Mouse (Mus musculus) forebrain, embryonic 16.5 days (tissue): Measurements from ENCODE around the gene Unc45a. TPM values are rescaled to one million over a fixed set of nuclear protein-coding genes. Genes with fewer than 3 reads are reported as not detected.
A peak's percentile ranks its signal among the peaks of the same experiment; 100 is the strongest.

Experiments used
- ATAC-seq: fragments of 200-750 bp; cut with Nextera tagmentation; 2 replicates; pipeline ENCODE4 v1.8.0; 2017; ENCODE audit warnings: mild to moderate bottlenecking, moderate library complexity
- H3K27ac ChIP-seq: fragments of 300-500 bp; sonication (generic); 2 replicates; pipeline ENCODE4 v1.5.1; 2014; ENCODE audit warnings: low read length, control low read depth
- H3K27me3 ChIP-seq: fragments of 300-500 bp; sonication (generic); replicated peaks from 2 replicates; pipeline ENCODE4 v1.6.1; 2014; ENCODE audit warnings: low read length; ENCODE audit not compliant: control insufficient read depth, insufficient read depth
- H3K36me3 ChIP-seq: fragments of 300-500 bp; sonication (generic); 2 replicates; pipeline ENCODE4 v1.6.1; 2014; ENCODE audit not compliant: control insufficient read depth, insufficient read depth
- H3K4me1 ChIP-seq: fragments of 300-500 bp; sonication (generic); replicated peaks from 2 replicates; pipeline ENCODE4 v1.6.1; 2014; ENCODE audit warnings: low read length; ENCODE audit not compliant: control insufficient read depth, insufficient read depth
- H3K4me2 ChIP-seq: fragments of 300-500 bp; sonication (generic); 2 replicates; pipeline ENCODE4 v1.6.1; 2014; ENCODE audit warnings: mild to moderate bottlenecking, low read length, control low read depth
- H3K4me3 ChIP-seq: fragments of 300-500 bp; sonication (generic); replicated peaks from 2 replicates; pipeline ENCODE4 v1.5.1; 2014; ENCODE audit warnings: mild to moderate bottlenecking, low read length, control low read depth
- H3K9ac ChIP-seq: fragments of 300-500 bp; sonication (generic); replicated peaks from 2 replicates; pipeline ENCODE4 v1.6.1; 2014; ENCODE audit warnings: low read depth, low read length, control low read depth
- H3K9me3 ChIP-seq: fragments of 300-500 bp; sonication (generic); 2 replicates; pipeline ENCODE4 v1.6.1; 2016; ENCODE audit warnings: low read length; ENCODE audit not compliant: control insufficient read depth
- WGBS: fragments of 180-500 bp; shearing (Covaris S2); extraction: QIAGEN DNeasy Blood & Tissue Kit; methylation state at CpG from one replicate; pipeline ENCODE4 v1.1.7; 2014; 5-methylcytosine and 5-hydroxymethylcytosine counted together
- polyA plus RNA-seq: library from polyadenylated mRNA; unstranded; fragments of >200 nt; fragmentation: Nextera tagmentation; extraction: Ambion mirVana; gene quantifications from 2 replicates; pipeline ENCODE4 v1.2.1, GENCODE M21; 2015

The Unc45a gene
- polyA plus RNA-seq, 1 experiment from 2014 or later: 56.3 TPM

- H3K27me3 ChIP-seq: no peaks in the 10 kb centered on the region
- peak overlapping the region; percentile 89 for H3K4me3 ChIP-seq
- no peaks in the 10 kb centered on the region for H3K9me3 ChIP-seq
- peaks cover 22% of the 10 kb centered on the region for H3K36me3 ChIP-seq
- peak overlapping the region; percentile 83 for H3K27ac ChIP-seq
- peaks cover 19% of the 10 kb centered on the region for H3K4me1 ChIP-seq
- H3K4me2 ChIP-seq: peak overlapping the region; percentile 78
- WGBS: 40% methylated on average over 4 of the region's 4 CpGs
- no peak for ATAC-seq
- H3K9ac ChIP-seq: peak overlapping the region; percentile 93
Observed at GRCm38 (mm10) chr7:80369967-80370431, 29.2 kb upstream of the Unc45a start.

DNA sequence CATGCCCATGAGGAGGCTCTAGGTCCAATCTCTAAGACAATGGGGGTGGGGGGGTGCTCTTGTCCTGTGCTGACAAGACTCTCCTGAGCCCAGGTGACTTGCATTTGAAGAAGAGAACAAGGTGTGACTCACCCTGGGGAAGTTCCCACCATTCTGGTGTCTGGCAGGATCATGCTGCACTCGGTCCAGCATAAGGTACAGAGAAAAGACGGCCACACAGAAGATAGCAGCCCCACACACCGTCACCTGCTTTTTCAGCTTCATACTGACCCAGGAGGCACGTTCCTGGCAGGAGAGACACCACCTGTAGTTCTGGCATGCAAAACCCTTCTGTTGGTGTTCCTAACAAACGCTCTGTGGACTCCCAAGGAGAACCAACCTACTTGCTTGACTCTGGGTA is 28.7 kb upstream of the Unc45a start:
- WGBS: 70% methylated on average over 5 of the region's 5 CpGs
- Histone ChIP-seq H3K9ac (no peak overlapping the region), H3K4me1 (peaks cover 19% of the 10 kb centered on the region), H3K36me3 (peaks cover 22% of the 10 kb centered on the region), H3K27me3 (no peaks in the 10 kb centered on the region), H3K9me3 (no peaks in the 10 kb centered on the region), H3K27ac (no peak overlapping the region), H3K4me3 (no peak overlapping the region; the same call in 1 of the 2 replicates), H3K4me2 (peak overlapping the region; percentile 78)
- ATAC-seq: no peak

GRCm38 (mm10) chr7:80368635-80369421 is 28.0 kb upstream of the Unc45a start:
- H3K4me3 ChIP-seq: no peak overlapping the region
- peaks cover 28% of the 10 kb centered on the region for H3K36me3 ChIP-seq
- no peak overlapping the region for H3K27ac ChIP-seq
- 88% methylated on average over 20 of the region's 20 CpGs for WGBS
- H3K9ac ChIP-seq: no peak overlapping the region
- no peak for ATAC-seq
- peaks cover 19% of the 10 kb centered on the region for H3K4me1 ChIP-seq
- no peaks in the 10 kb centered on the region for H3K9me3 ChIP-seq
- H3K27me3 ChIP-seq: no peaks in the 10 kb centered on the region
- H3K4me2 ChIP-seq: no peak overlapping the region

- Histone ChIP-seq H3K4me3 (no peak overlapping the region), H3K36me3 (peaks cover 31% of the 10 kb centered on the region), H3K9me3 (no peaks in the 10 kb centered on the region), H3K9ac (no peak overlapping the region), H3K27me3 (no peaks in the 10 kb centered on the region), H3K4me2 (no peak overlapping the region), H3K4me1 (peaks cover 19% of the 10 kb centered on the region), H3K27ac (no peak overlapping the region)
- 83% methylated on average over 9 of the region's 9 CpGs for WGBS
- no peak for ATAC-seq
Observed at GRCm38 (mm10) chr7:80368009-80368408, 27.2 kb upstream of the Unc45a start.

DNA sequence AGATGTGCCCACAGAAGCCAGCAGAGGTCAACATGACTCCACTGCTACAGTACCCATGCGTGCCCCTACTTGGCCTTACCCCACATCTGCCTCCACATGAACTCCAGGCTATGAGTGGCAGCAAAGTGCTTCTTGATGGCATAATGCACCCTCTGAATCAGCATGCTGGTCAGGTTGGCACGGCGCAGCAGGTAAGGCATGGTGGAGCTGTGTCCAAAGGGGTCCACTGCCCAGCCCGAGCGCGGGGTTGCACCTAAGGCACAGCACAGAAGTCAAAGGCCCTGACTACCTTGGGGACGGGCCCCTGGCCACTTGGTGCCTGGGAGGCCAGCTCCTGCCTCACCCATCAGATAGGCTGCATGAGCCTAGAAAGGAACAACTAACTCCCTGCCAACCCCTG is 26.4 kb upstream of the Unc45a start:
- Histone ChIP-seq H3K4me2 (no peak overlapping the region), H3K27ac (no peak overlapping the region), H3K9ac (no peak overlapping the region), H3K4me1 (peaks cover 19% of the 10 kb centered on the region), H3K9me3 (no peaks in the 10 kb centered on the region), H3K4me3 (no peak overlapping the region), H3K27me3 (no peaks in the 10 kb centered on the region), H3K36me3 (peaks cover 32% of the 10 kb centered on the region)
- ATAC-seq: no peak
- WGBS: 95% methylated on average over 7 of the region's 7 CpGs

DNA sequence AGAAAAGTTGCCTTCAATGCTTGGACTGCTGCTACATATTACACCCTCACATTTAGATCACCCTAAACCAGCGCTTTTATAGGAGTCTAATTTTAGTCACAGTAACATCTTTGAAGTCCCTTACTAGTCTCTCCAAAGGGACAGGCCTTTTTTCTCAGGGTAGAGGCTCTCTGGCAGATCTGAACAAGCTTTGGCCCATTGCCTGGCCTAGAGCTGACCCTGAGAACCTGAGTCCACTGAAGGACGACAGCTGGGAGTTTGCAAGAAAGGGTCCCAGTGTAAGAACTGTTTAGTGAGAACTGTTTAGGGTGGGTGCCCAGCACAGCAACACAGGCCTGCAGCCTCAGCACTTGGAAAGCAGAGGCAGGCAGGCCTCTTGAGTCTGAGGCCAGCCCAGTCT is 25.0 kb upstream of the Unc45a start:
- Histone ChIP-seq H3K27me3 (no peaks in the 10 kb centered on the region), H3K9ac (no peak overlapping the region), H3K4me1 (peaks cover 16% of the 10 kb centered on the region), H3K4me3 (no peak overlapping the region), H3K9me3 (no peaks in the 10 kb centered on the region), H3K4me2 (no peak overlapping the region), H3K27ac (no peak overlapping the region), H3K36me3 (peaks cover 34% of the 10 kb centered on the region)
- ATAC-seq: no peak
- 93% methylated on average over 2 of the region's 2 CpGs for WGBS

- H3K36me3 ChIP-seq: peaks cover 21% of the 10 kb centered on the region
- no peaks in the 10 kb centered on the region; the same call in 1 of the 2 replicates for H3K4me1 ChIP-seq
- ATAC-seq: no peak
- no peak overlapping the region for H3K27ac ChIP-seq
- H3K9me3 ChIP-seq: no peaks in the 10 kb centered on the region
- no peaks in the 10 kb centered on the region for H3K27me3 ChIP-seq
- 76% methylated on average over 3 of the region's 3 CpGs for WGBS
- no peak overlapping the region for H3K4me3 ChIP-seq
- H3K4me2 ChIP-seq: no peak overlapping the region
- H3K9ac ChIP-seq: no peak overlapping the region
Observed at GRCm38 (mm10) chr7:80360435-80360834, 19.6 kb upstream of the Unc45a start.

- no peaks in the 10 kb centered on the region for H3K9me3 ChIP-seq
- H3K36me3 ChIP-seq: peaks cover 14% of the 10 kb centered on the region
- H3K4me1 ChIP-seq: no peaks in the 10 kb centered on the region; the same call in 1 of the 2 replicates
- H3K27me3 ChIP-seq: no peaks in the 10 kb centered on the region
- no peak overlapping the region for H3K9ac ChIP-seq
- no peak for ATAC-seq
- WGBS: 37% methylated on average over 4 of the region's 4 CpGs
- H3K4me2 ChIP-seq: no peak overlapping the region
- H3K4me3 ChIP-seq: no peak overlapping the region
- no peak overlapping the region for H3K27ac ChIP-seq
Observed at GRCm38 (mm10) chr7:80358039-80358438, 17.2 kb upstream of the Unc45a start.

GRCm38 (mm10) chr7:80357156-80357555 is 16.4 kb upstream of the Unc45a start:
- Histone ChIP-seq H3K9me3 (no peaks in the 10 kb centered on the region), H3K4me2 (no peak overlapping the region), H3K4me3 (no peak overlapping the region), H3K27ac (no peak overlapping the region; the same call in 1 of the 2 replicates), H3K36me3 (peaks cover 18% of the 10 kb centered on the region), H3K4me1 (no peaks in the 10 kb centered on the region; the same call in 1 of the 2 replicates), H3K9ac (no peak overlapping the region), H3K27me3 (no peaks in the 10 kb centered on the region)
- WGBS: 18% methylated on average over 8 of the region's 8 CpGs
- 0 out of 2 replicates have a peak, but pooled peaks have one; percentile 40 for ATAC-seq
